Mouse (Mus musculus): ENCODE data around the gene H2-Q6. TPM values are rescaled to one million over a fixed set of nuclear protein-coding genes. Genes with fewer than 3 reads are reported as not detected.
"Not testable (repeated sequence)": the region's sequence is repeated elsewhere in the genome, so short reads cannot be mapped to it uniquely, and the experiment has no call there.

The H2-Q6 gene
- polyA plus RNA-seq, 1 experiment from 2014 or later = 7.0 TPM

DNA sequence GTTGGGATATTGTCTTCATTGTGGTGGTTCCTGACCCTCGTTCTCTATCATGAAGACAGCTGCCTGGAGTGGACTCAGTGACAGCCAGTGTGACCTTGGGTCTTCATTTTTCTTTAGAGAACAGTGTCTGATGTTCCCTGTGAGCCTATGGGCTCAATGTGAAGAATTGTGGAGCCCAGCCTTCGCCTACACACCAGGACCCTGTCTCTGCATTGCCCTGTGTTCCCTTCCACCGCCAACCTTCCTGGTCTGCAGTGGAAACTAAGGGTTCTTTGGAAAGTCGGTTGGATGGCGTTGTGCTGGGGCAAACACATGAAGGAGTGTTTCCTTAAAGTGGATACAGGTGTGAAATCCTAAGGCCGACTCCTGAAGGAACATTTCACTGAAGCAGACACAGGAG, 4.2 kb downstream of the H2-Q6 start:
- DNase-seq (ENCODE audit: low spot score) = not testable (repeated sequence)
- 88% methylated on average over 6 of the region's 6 CpGs for WGBS

DNA sequence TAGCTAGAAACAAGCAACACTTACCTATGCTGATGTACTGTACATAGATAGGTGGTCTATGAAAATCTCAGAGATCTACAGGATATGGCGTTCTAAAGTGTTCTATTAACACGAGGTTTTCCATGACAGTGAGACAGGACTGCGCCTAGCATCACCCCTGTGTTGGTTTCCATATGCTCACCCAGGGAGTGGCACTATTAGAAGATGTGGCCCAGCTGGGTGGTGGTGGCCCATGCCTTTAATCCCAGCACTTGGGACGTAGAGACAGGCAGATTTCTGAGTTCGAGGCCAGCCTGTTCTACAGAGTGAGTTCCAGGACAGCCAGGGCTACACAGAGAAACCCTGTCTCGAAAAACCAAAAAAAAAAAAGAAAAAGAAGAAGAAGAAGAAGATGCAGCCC, 6.0 kb downstream of the H2-Q6 start:
- not testable (repeated sequence) for H3K27ac ChIP-seq; H3K4me2 ChIP-seq (ENCODE audit: low read length); DNase-seq (ENCODE audit: low spot score); H3K4me1 ChIP-seq (replicated peaks; ENCODE audit: insufficient read depth, low read length); H3K4me3 ChIP-seq (replicated peaks; ENCODE audit: low read depth, low read length); H3K9me3 ChIP-seq (replicated peaks; ENCODE audit: low read length); H3K27me3 ChIP-seq (ENCODE audit: insufficient read depth, low read length); H3K9ac ChIP-seq (ENCODE audit: low read depth, low read length); ATAC-seq (replicated peaks; ENCODE audit: low FRiP score, low read depth); H3K36me3 ChIP-seq (ENCODE audit: insufficient read depth, low read length)
- whole genome bisulfite sequencing = 88% methylated on average over 6 of the region's 6 CpGs

More for the DNA sequence above, 4.2 kb downstream of the H2-Q6 start:
- not testable (repeated sequence) for H3K4me1 ChIP-seq (replicated peaks; ENCODE audit: insufficient read depth, low read length); H3K4me3 ChIP-seq (replicated peaks; ENCODE audit: low read depth, low read length); ATAC-seq (replicated peaks; ENCODE audit: low FRiP score, low read depth); H3K9ac ChIP-seq (ENCODE audit: low read depth, low read length); H3K27me3 ChIP-seq (ENCODE audit: insufficient read depth, low read length); H3K27ac ChIP-seq; H3K9me3 ChIP-seq (replicated peaks; ENCODE audit: low read length); H3K36me3 ChIP-seq (ENCODE audit: insufficient read depth, low read length); H3K4me2 ChIP-seq (ENCODE audit: low read length)

DNA sequence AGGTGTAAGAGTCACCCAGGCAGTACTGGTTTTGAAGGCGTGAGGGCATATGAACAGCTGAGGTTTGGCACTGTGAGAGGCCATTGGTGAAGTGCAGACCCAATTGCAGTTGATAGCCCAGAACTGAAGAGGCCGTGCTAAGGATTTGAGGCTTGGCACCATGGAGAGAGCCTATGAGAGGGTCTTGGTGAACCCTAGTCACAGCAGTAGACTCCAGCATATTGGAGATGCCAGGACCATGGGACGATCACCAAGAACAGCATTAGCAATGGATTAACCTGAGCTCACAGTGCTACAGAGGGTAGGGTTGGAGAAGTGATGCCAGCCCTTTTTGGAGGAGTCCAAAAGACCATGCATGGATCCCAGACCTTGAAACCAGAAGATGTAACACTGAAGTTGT, 7.5 kb downstream of the H2-Q6 start:
- not testable (repeated sequence) for H3K27me3 ChIP-seq (ENCODE audit: insufficient read depth, low read length); H3K4me3 ChIP-seq (replicated peaks; ENCODE audit: low read depth, low read length); H3K4me2 ChIP-seq (ENCODE audit: low read length); H3K9ac ChIP-seq (ENCODE audit: low read depth, low read length); H3K27ac ChIP-seq; DNase-seq (ENCODE audit: low spot score); H3K4me1 ChIP-seq (replicated peaks; ENCODE audit: insufficient read depth, low read length); ATAC-seq (replicated peaks; ENCODE audit: low FRiP score, low read depth); H3K36me3 ChIP-seq (ENCODE audit: insufficient read depth, low read length); H3K9me3 ChIP-seq (replicated peaks; ENCODE audit: low read length)
- WGBS = 91% methylated on average over 2 of the region's 3 CpGs

- not testable (repeated sequence) for H3K4me1 ChIP-seq (replicated peaks; ENCODE audit: insufficient read depth, low read length); H3K9me3 ChIP-seq (replicated peaks; ENCODE audit: low read length); H3K27me3 ChIP-seq (ENCODE audit: insufficient read depth, low read length); H3K4me2 ChIP-seq (ENCODE audit: low read length); H3K9ac ChIP-seq (ENCODE audit: low read depth, low read length); H3K27ac ChIP-seq; H3K36me3 ChIP-seq (ENCODE audit: insufficient read depth, low read length); ATAC-seq (replicated peaks; ENCODE audit: low FRiP score, low read depth); DNase-seq (ENCODE audit: low spot score); H3K4me3 ChIP-seq (replicated peaks; ENCODE audit: low read depth, low read length)
- peak; percentile 77 for TF ChIP-seq CTCF (IDR thresholded peaks at IDR 0.05; ENCODE audit: low read depth)
- WGBS = 10% methylated on average over 8 of the region's 8 CpGs
Measured at GRCm38 (mm10) chr17:35434836-35435235, 10.2 kb downstream of the H2-Q6 start.

GRCm38 (mm10) chr17:35435577-35435976, 10.9 kb downstream of the H2-Q6 start:
- WGBS = 73% methylated on average over 3 of the region's 3 CpGs

DNA sequence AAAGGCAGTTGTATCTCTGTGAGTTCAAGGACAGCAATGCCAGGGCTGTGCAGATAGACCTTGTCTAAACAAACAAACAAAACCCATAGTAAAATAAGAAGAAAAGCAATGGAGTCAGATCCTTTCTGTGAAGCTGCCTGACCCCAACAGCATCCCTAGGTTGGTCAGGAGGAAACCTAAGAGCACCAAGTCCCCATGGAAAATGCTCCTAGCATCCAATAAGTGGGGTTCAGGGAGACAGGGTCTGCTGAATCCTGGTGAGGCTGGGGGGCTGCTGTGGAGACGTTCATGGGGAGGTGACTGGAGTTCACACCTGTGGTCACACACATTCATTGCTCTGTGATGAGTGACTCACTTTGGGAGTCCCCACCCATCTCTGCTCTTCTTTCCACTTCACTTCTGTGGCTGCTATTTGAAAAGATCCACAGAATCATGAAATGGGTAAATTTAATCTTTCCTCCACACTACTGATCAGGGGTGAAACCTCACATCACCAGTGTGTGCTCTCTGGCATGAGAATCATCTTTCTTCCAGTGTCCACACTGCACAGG, 12.8 kb downstream of the H2-Q6 start:
- H3K36me3 ChIP-seq (ENCODE audit: insufficient read depth, low read length); ATAC-seq (replicated peaks; ENCODE audit: low FRiP score, low read depth); H3K9me3 ChIP-seq (replicated peaks; ENCODE audit: low read length); H3K4me2 ChIP-seq (ENCODE audit: low read length); H3K27me3 ChIP-seq (ENCODE audit: insufficient read depth, low read length); H3K4me1 ChIP-seq (replicated peaks; ENCODE audit: insufficient read depth, low read length); H3K27ac ChIP-seq; H3K4me3 ChIP-seq (replicated peaks; ENCODE audit: low read depth, low read length); DNase-seq (ENCODE audit: low spot score); H3K9ac ChIP-seq (ENCODE audit: low read depth, low read length): not testable (repeated sequence)
- WGBS = 61% methylated on average over 1 of the region's 1 CpGs

More at GRCm38 (mm10) chr17:35435577-35435976, 10.9 kb downstream of the H2-Q6 start:
- H3K4me3 ChIP-seq (replicated peaks; ENCODE audit: low read depth, low read length); DNase-seq (ENCODE audit: low spot score); H3K9ac ChIP-seq (ENCODE audit: low read depth, low read length); ATAC-seq (replicated peaks; ENCODE audit: low FRiP score, low read depth); H3K36me3 ChIP-seq (ENCODE audit: insufficient read depth, low read length); H3K4me1 ChIP-seq (replicated peaks; ENCODE audit: insufficient read depth, low read length); H3K27ac ChIP-seq; H3K4me2 ChIP-seq (ENCODE audit: low read length); H3K9me3 ChIP-seq (replicated peaks; ENCODE audit: low read length); H3K27me3 ChIP-seq (ENCODE audit: insufficient read depth, low read length): not testable (repeated sequence)

DNA sequence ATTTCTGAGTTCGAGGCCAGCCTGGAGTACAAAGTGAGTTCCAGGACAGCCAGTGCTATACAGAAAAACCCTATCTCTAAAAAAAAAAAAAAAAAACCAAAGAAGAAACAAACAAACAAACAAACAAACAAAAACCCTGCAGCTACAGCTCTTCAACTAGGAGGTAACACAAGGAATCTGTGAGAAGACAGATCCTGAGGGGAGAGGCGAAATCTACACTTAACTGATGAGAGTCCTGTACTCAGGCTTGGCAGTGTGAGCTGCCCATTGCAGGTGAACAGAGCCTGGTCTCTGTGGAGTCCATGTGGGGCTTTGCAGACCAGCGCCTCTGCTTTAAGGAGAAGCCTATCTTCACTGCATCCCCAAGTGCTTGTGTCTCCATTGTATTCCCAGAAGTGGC, 13.7 kb downstream of the H2-Q6 start:
- 80% methylated on average over 1 of the region's 3 CpGs for WGBS
- H3K4me2 ChIP-seq (ENCODE audit: low read length); H3K4me1 ChIP-seq (replicated peaks; ENCODE audit: insufficient read depth, low read length): not testable (repeated sequence)

More for the DNA sequence above, 13.7 kb downstream of the H2-Q6 start:
- not testable (repeated sequence) for ATAC-seq (replicated peaks; ENCODE audit: low FRiP score, low read depth); H3K27ac ChIP-seq; H3K27me3 ChIP-seq (ENCODE audit: insufficient read depth, low read length); DNase-seq (ENCODE audit: low spot score); H3K4me3 ChIP-seq (replicated peaks; ENCODE audit: low read depth, low read length); H3K9me3 ChIP-seq (replicated peaks; ENCODE audit: low read length); H3K9ac ChIP-seq (ENCODE audit: low read depth, low read length); H3K36me3 ChIP-seq (ENCODE audit: insufficient read depth, low read length)

Measured in kidney, postnatal 0 days (tissue).